Mouse (Mus musculus) E14TG2a.4 (cell line): ENCODE measurements around the gene Ggt6.

Experiments used
- CTCF ChIP-seq: conservative IDR thresholded peaks from 2 replicates; pipeline ENCODE4 v1.5.1; 2014; ENCODE audit warnings: low read length
- POU5F1 ChIP-seq: IDR thresholded peaks from 2 replicates; pipeline ENCODE4 v1.6.1; 2014; ENCODE audit warnings: low read length, borderline replicate concordance

DNA sequence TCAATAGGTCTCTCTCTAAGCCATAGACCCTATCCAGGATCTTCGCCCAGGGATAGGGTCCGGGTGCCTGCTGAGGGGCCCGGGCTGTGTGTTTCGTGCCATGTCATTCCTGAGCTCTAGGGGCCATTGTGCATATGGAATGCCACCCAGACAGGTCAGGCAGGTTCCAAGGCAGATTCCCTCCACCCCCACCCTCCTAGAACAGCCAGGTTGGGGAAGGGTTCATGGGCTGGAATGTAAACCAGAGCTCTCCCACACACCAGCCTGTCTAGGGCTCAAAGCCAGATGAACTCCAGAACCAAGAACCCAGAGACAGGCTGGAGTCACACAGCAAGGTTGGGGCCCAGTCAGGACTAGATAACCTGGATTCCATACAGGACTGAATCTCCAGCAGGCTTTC, 38.2 kb downstream of the Ggt6 start:
- no peak for TF ChIP-seq CTCF
- no peak for TF ChIP-seq POU5F1
